Mouse (Mus musculus) layer of hippocampus, adult 9-11 months (tissue): Measurements from ENCODE around the gene Mras.

Experiments used
- DNase-seq: peaks from one replicate; pipeline ENCODE4 v3.0.0; 2022

The Mras gene

GRCm38 (mm10) chr9:99409280-99409679, 27.9 kb downstream of the Mras start:
- no peak for DNase-seq

- DNase-seq: peak; percentile 64
These were observed 35.8 kb downstream of the Mras start for GRCm38 (mm10) chr9:99401288-99401974.

GRCm38 (mm10) chr9:99400781-99401180, 36.4 kb downstream of the Mras start:
- no peak for DNase-seq

GRCm38 (mm10) chr9:99397056-99397815, 39.9 kb downstream of the Mras start:
- no peak for DNase-seq

- DNase-seq: no peak
These were observed 42.8 kb downstream of the Mras start for GRCm38 (mm10) chr9:99394366-99394765.

- no peak for DNase-seq
These were observed 44.0 kb downstream of the Mras start for GRCm38 (mm10) chr9:99393146-99393545.

GRCm38 (mm10) chr9:99391557-99391956, 45.6 kb downstream of the Mras start:
- DNase-seq: no peak

- no peak for DNase-seq
These were observed 46.5 kb downstream of the Mras start for GRCm38 (mm10) chr9:99390716-99391115.

- no peak for DNase-seq
These were observed 47.0 kb downstream of the Mras start for GRCm38 (mm10) chr9:99390201-99390600.

- DNase-seq: no peak
These were observed 47.7 kb downstream of the Mras start for GRCm38 (mm10) chr9:99389506-99389905.

GRCm38 (mm10) chr9:99388856-99389255, 48.3 kb downstream of the Mras start:
- DNase-seq: no peak

GRCm38 (mm10) chr9:99388078-99388477, 49.1 kb downstream of the Mras start:
- peak; percentile 40 for DNase-seq

- DNase-seq: peak; percentile 74
These were observed 54.6 kb downstream of the Mras start for GRCm38 (mm10) chr9:99382556-99382955.

- DNase-seq: no peak
These were observed 58.0 kb downstream of the Mras start for GRCm38 (mm10) chr9:99379194-99379593.

GRCm38 (mm10) chr9:99376591-99377418, 60.4 kb downstream of the Mras start:
- no peak for DNase-seq

- DNase-seq: no peak
These were observed 68.8 kb downstream of the Mras start for GRCm38 (mm10) chr9:99368431-99368830.

GRCm38 (mm10) chr9:99365906-99366305, 71.3 kb downstream of the Mras start:
- no peak for DNase-seq

GRCm38 (mm10) chr9:99363076-99363475, 74.1 kb downstream of the Mras start:
- no peak for DNase-seq

- no peak for DNase-seq
These were observed 75.2 kb downstream of the Mras start for GRCm38 (mm10) chr9:99361946-99362345.

GRCm38 (mm10) chr9:99359012-99359411, 78.2 kb downstream of the Mras start:
- DNase-seq: no peak

GRCm38 (mm10) chr9:99357921-99358692, 79.1 kb downstream of the Mras start, which contains the start of gene Esyt3:
Gene Esyt3, minus strand, starts transcription at chr9:99358557.
- DNase-seq: peak; percentile 33

- DNase-seq: no peak
These were observed 79.6 kb downstream of the Mras start for GRCm38 (mm10) chr9:99357561-99357920.

- DNase-seq: no peak
These were observed 81.2 kb downstream of the Mras start for GRCm38 (mm10) chr9:99355971-99356370.
